Mouse (Mus musculus) splenic B cell, adult 2 months (primary cell): ENCODE data around the gene Rcor3.

Experiments
- DNase-seq: peaks from one replicate; pipeline ENCODE4 v3.0.0-alpha.2; 2011; ENCODE audit warnings: low read depth, low spot score
- H3K27me3 ChIP-seq: 2 replicates; pipeline ENCODE4 v1.6.1; 2012; ENCODE audit warnings: mild to moderate bottlenecking, low read length, moderate library complexity, mixed read lengths; ENCODE audit not compliant: control insufficient read depth, poor library complexity, insufficient read depth, severe bottlenecking
- H3K36me3 ChIP-seq: 2 replicates; pipeline ENCODE4 v1.6.1; 2012; ENCODE audit warnings: mild to moderate bottlenecking, low read length, moderate library complexity, mixed read lengths; ENCODE audit not compliant: control insufficient read depth, poor library complexity, insufficient read depth, severe bottlenecking

Gene Rcor3

DNA sequence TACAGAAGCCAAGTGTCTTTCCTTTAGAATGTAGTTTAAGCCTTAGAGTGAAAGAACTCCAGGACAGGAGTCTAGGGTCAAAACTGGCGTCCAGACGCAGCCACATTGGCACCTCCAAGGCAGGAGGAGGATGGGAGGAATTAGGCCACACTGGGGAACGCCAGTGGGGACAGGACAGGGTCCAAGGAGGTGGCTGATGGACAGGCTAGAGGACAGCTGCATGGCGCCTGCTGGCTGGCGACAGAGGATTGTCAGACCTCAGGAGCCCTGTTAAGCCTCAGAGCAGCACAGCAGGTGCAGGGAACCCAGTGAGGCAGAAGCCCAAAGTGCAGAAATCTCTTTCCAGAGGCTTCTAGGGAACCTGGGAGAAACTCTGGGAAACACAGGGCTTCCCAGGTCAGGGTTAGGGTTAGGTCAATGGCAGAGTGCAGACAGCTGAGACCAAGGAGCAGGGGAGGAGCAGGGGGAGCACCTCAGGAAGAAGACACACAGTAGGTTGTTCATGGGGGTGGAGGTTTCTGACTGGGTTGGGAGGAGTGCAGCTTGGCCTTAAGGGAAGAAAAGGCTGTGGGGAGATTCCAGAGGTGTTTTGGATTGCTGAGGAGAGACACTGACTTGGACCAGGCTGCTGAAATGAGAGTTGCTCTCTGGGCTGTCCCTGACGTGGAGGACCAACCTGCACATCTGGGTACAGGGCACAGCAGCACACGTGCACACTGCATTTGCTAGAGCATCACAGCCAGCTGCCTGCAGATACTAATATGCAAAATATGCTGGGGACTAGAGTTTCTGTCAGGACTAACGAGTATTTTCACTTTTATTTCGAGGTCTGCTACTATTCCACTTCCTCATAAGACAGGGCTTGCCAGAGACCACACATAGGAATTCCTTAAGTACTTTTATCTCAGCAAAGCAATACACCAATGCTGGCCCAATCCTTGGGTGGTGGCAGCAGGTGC is 48.4 kb downstream of the Rcor3 start:
- DNase-seq, result peak; percentile 82
- H3K27me3 ChIP-seq, result no peaks in the 10 kb centered on the region
- H3K36me3 ChIP-seq, result peaks cover 3% of the 10 kb centered on the region

GRCm38 (mm10) chr1:192088011-192088410 is 49.9 kb downstream of the Rcor3 start:
- no peak for DNase-seq
- peaks cover 3% of the 10 kb centered on the region for H3K36me3 ChIP-seq

GRCm38 (mm10) chr1:192087098-192087497 is 50.8 kb downstream of the Rcor3 start:
- Histone ChIP-seq H3K36me3 (peaks cover 3% of the 10 kb centered on the region), H3K27me3 (no peaks in the 10 kb centered on the region)
- DNase-seq, result peak; percentile 39

More at GRCm38 (mm10) chr1:192088011-192088410, 49.9 kb downstream of the Rcor3 start:
- no peaks in the 10 kb centered on the region for H3K27me3 ChIP-seq

- peak; percentile 70 for DNase-seq
- H3K36me3 ChIP-seq, result peaks cover 3% of the 10 kb centered on the region
- no peaks in the 10 kb centered on the region for H3K27me3 ChIP-seq
These were observed 51.4 kb downstream of the Rcor3 start for GRCm38 (mm10) chr1:192086279-192087037.

DNA sequence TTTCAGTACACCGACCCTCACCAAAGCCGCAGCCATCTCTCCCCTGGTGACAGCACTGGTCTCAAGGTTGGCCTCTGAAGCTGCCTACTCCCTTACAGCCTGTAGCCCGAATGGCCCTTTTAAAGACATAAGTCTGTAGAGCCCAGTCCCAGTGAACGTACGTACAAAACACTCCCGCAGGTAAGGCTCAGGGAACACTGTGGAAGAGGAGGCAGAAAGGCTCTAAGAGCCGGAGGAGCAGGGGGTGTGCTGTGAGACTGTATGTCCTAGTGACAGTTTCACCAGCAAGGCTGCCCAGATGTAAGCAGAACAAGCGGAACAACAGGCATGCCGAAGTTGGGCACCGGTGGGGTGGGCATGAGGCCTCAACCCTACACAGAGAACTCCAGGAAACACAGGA is 52.6 kb downstream of the Rcor3 start:
- H3K36me3 ChIP-seq, result peaks cover 3% of the 10 kb centered on the region
- DNase-seq, result no peak
- H3K27me3 ChIP-seq, result no peaks in the 10 kb centered on the region

GRCm38 (mm10) chr1:192082646-192083045 is 55.2 kb downstream of the Rcor3 start:
- H3K36me3 ChIP-seq, result no peaks in the 10 kb centered on the region; the same call in none of the 2 replicates
- H3K27me3 ChIP-seq, result no peaks in the 10 kb centered on the region
- no peak for DNase-seq

GRCm38 (mm10) chr1:192081129-192081528 is 56.7 kb downstream of the Rcor3 start:
- no peaks in the 10 kb centered on the region; the same call in none of the 2 replicates for H3K36me3 ChIP-seq
- DNase-seq, result peak; percentile 49
- no peaks in the 10 kb centered on the region for H3K27me3 ChIP-seq

- peaks cover 3% of the 10 kb centered on the region; the same call in 1 of the 2 replicates for H3K36me3 ChIP-seq
- no peaks in the 10 kb centered on the region for H3K27me3 ChIP-seq
- DNase-seq, result no peak
These were observed 58.7 kb downstream of the Rcor3 start for GRCm38 (mm10) chr1:192079121-192079520.

GRCm38 (mm10) chr1:192078406-192078805 is 59.5 kb downstream of the Rcor3 start:
- peak; percentile 82 for DNase-seq
- no peaks in the 10 kb centered on the region for H3K27me3 ChIP-seq
- H3K36me3 ChIP-seq, result peaks cover 3% of the 10 kb centered on the region; the same call in 1 of the 2 replicates

GRCm38 (mm10) chr1:192076796-192077535 is 60.9 kb downstream of the Rcor3 start:
- no peak for DNase-seq
- H3K27me3 ChIP-seq, result no peaks in the 10 kb centered on the region
- H3K36me3 ChIP-seq, result peaks cover 6% of the 10 kb centered on the region

DNA sequence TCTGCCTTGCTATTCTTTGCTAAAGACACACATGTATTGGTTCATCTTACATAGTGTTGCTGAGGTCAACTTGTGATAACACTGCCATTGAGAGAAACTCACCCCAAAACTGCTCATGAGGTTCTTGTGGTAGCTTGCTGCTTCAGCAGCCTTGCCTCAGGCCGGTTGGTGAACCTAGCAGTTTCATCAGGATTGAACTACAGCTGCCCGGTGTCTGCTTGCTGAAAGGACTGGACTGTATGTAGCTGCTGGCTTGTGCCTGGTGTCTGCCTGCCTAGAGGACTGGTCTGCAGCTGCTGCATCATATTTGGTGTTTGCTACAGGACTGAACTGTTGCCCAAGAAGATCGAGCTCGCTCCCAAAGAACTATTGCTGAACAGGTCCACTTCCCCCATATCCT is 61.8 kb downstream of the Rcor3 start:
- Histone ChIP-seq H3K27me3 (no peaks in the 10 kb centered on the region), H3K36me3 (peaks cover 10% of the 10 kb centered on the region)
- no peak for DNase-seq

DNA sequence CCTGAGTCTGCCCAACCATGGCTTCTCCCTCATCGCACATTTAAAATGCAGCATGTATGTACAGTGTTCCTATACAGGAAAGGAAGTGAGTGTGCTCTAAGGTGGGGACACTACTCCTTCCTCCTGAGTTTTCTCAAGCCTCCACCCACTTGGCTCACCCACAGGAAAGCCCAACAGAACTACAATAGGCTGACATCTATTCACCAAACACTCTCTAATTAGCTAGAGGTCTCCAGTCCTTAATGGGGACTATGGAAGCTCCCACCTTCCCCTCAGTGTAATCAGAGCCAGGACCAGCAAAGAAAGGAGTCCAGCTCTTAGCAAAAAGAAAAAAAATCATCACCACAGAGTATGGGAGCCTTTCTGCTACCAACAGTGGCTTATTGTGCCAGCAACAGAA is 63.0 kb downstream of the Rcor3 start:
- no peak for DNase-seq

DNA sequence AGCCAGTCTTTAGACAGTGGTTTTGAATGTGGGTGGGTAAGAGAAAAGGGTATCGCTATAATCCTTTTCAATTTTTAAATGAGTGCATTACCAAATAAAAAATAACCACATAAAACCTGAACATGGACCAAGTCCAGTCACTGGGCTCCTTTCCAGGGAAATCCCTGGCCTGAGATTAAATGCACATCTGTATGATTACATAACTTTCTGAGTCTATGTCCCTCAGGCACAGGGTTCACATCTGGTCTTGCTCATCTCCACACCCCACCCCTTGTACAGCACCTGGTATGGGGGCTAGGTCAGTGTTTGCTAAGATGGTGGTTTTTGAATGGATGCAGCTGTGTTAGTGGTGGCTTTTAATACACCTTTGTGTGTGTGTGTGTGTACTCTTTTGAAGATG is 65.4 kb downstream of the Rcor3 start:
- no peak for DNase-seq
- H3K27me3 ChIP-seq, result no peaks in the 10 kb centered on the region
- peaks cover 14% of the 10 kb centered on the region for H3K36me3 ChIP-seq

More for the DNA sequence above, 63.0 kb downstream of the Rcor3 start:
- Histone ChIP-seq H3K27me3 (no peaks in the 10 kb centered on the region), H3K36me3 (peaks cover 10% of the 10 kb centered on the region)

- Histone ChIP-seq H3K36me3 (peaks cover 27% of the 10 kb centered on the region), H3K27me3 (no peaks in the 10 kb centered on the region)
- no peak for DNase-seq
These were observed 67.2 kb downstream of the Rcor3 start for GRCm38 (mm10) chr1:192070618-192071051.
